17 mouse cellular contexts compared by ENCODE assay signal in the genomic region with DNA sequence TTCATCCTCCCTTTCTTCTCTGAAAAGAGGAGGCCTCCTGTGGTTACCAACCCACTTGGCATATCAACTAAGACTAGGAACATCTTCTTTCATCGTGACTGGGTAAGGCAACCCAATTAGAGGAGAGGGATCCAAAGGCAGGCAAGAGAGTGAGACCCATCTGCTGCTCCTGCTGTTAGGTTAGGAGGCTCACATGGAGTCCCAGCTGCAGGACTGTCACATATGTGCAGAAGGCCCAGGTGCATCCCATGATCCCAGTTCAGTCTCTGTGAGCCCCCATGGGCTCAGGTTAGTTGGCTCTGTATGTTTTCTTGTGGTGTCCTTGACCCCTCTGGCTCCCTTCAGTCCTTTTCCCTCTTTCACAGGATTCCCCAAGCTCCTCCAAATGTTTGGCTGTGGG.
"Had no signal": no experiment of that assay in that cellular context is flagged by ENCODE, and none has a peak within 500 bp of the region (broad histone marks: within the 10 kb centered on the region; RNA-seq: fewer than 3 reads in every experiment).

No protein-coding gene starts in this region.

- H3K4me1 ChIP-seq: lung, embryonic 15.5 days; megakaryocyte, embryonic 14.5 days; midbrain, embryonic 12.5 days; neural tube, embryonic 12.5 days; stomach, embryonic 15.5 days had no signal

- H3K27me3 ChIP-seq: lung, embryonic 15.5 days; megakaryocyte, embryonic 14.5 days; midbrain, embryonic 12.5 days; neural tube, embryonic 12.5 days; stomach, embryonic 15.5 days had no signal

- DNase-seq: liver, postnatal 0 days; lung, adult 2 months; lung, postnatal 14 days; lung, postnatal 36 days; right cerebral cortex, postnatal 14 days; thymus, adult 2 months; thymus, postnatal 25 days; thymus, postnatal 4 days had no signal

- H3K4me3 ChIP-seq: lung, embryonic 15.5 days; megakaryocyte, embryonic 14.5 days; midbrain, embryonic 12.5 days; neural tube, embryonic 12.5 days; stomach, embryonic 15.5 days had no signal

- H3K36me3 ChIP-seq: lung, embryonic 15.5 days; midbrain, embryonic 12.5 days; neural tube, embryonic 12.5 days; stomach, embryonic 15.5 days had no signal

- H3K9ac ChIP-seq: liver, postnatal 0 days; lung, embryonic 15.5 days; midbrain, embryonic 12.5 days; neural tube, embryonic 12.5 days; stomach, embryonic 15.5 days had no signal

- H3K27ac ChIP-seq: lung, embryonic 15.5 days; macrophage; midbrain, embryonic 12.5 days; neural tube, embryonic 12.5 days; stomach, embryonic 15.5 days; stomach, postnatal 0 days had no signal

- H3K9me3 ChIP-seq: lung, embryonic 15.5 days; megakaryocyte, embryonic 14.5 days; midbrain, embryonic 12.5 days; neural tube, embryonic 12.5 days; stomach, embryonic 15.5 days had no signal

- ATAC-seq: liver, postnatal 0 days; lung, postnatal 0 days; midbrain, embryonic 16.5 days had no signal

- H3K4me2 ChIP-seq: lung, embryonic 15.5 days; midbrain, embryonic 12.5 days; neural tube, embryonic 12.5 days; stomach, embryonic 15.5 days had no signal
